In the genomic region with DNA sequence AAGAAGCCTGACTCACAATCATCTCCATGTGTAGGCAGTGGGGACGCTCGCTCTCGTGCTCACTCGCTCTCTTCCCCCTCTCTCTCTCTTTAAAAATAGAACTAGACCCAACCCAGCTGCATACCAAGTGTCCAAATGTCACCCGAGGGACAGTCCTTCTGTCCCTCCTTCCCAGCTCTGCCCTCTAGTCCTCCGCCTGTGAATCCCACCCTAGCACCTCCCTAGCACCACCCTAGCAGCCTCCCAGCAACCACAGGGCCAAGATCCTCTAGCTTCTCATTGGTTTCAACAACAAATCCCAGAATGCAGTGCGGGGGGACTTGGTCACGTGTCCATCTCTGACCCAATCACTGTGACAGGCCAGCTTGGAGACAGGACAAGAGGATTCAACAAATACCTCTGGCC, we compare ENCODE assay signal across 9 mouse cellular contexts. TPM values are rescaled to one million over a fixed set of nuclear protein-coding genes. Genes with fewer than 3 reads are reported as not detected.
DNase-seq lines count a peak whose midpoint lies in the region; ATAC-seq and TF ChIP-seq lines count a peak whose summit lies in the region.
"Had no signal": no experiment of that assay in that cellular context is flagged by ENCODE, and none has a peak within 500 bp of the region (broad histone marks: within the 10 kb centered on the region; RNA-seq: fewer than 3 reads in every experiment).

No protein-coding gene starts in this region.

- H3K9me3 ChIP-seq in hindbrain, postnatal 0 days (ENCODE audit: low read length) = no peaks in the 10 kb centered on the region
- H3K9me3 ChIP-seq in hindbrain, embryonic 14.5 days (ENCODE audit: control insufficient read depth, low read length) = no peaks in the 10 kb centered on the region
- H3K9me3 ChIP-seq in MEL (replicated peaks; ENCODE audit: insufficient read depth, low read length) = no peaks in the 10 kb centered on the region
- no peaks in the 10 kb centered on the region for H3K9me3 ChIP-seq in kidney, embryonic 16.5 days (ENCODE audit: low read length)
- H3K9me3 ChIP-seq: liver, embryonic 15.5 days had no signal

- H3K79me2 ChIP-seq in MEL (ENCODE audit: control insufficient read depth, insufficient read depth, low read length, poor library complexity) = no peaks in the 10 kb centered on the region

- WGBS in hindbrain, postnatal 0 days = 76% methylated on average over 8 of the region's 8 CpGs
- 70% methylated on average over 8 of the region's 8 CpGs for WGBS in hindbrain, embryonic 14.5 days
- WGBS in kidney, embryonic 16.5 days = 69% methylated on average over 8 of the region's 8 CpGs

- TF ChIP-seq EP300 in MEL (IDR thresholded peaks at IDR 0.05; ENCODE audit: low read depth in 1 of 2, low read length in 2 of 2) = no peak

- H3K4me1 ChIP-seq in hindbrain, postnatal 0 days (ENCODE audit: insufficient read depth, low read length) = 0 out of 2 replicates have a peak, but pooled peaks cover 13% of the 10 kb centered on the region
- H3K4me1 ChIP-seq in hindbrain, embryonic 14.5 days (replicated peaks; ENCODE audit: control insufficient read depth, insufficient read depth, low read length) = no peaks in the 10 kb centered on the region; the same call in 1 of the 2 replicates
- H3K4me1 ChIP-seq in MEL (ENCODE audit: control insufficient read depth in 1 of 2, insufficient read depth in 2 of 2, low read length in 2 of 2) = peaks cover 0 to 15% of the 10 kb centered on the region in 2 experiments; a peak in 2 of 4 replicates
- peaks cover 31% of the 10 kb centered on the region for H3K4me1 ChIP-seq in kidney, embryonic 16.5 days (ENCODE audit: insufficient read depth, low read length)

- no peak overlapping the region for H3K27ac ChIP-seq in hindbrain, postnatal 0 days
- no peak overlapping the region for H3K27ac ChIP-seq in hindbrain, embryonic 14.5 days
- no peak overlapping the region for H3K27ac ChIP-seq in MEL (ENCODE audit: control insufficient read depth, low read depth, low read length)
- H3K27ac ChIP-seq in kidney, embryonic 16.5 days (ENCODE audit: low read length) = no peak overlapping the region
- H3K27ac ChIP-seq: liver, embryonic 15.5 days had no signal

- no peaks in the 10 kb centered on the region for H3K36me3 ChIP-seq in hindbrain, postnatal 0 days (ENCODE audit: insufficient read depth, low read length)
- no peaks in the 10 kb centered on the region for H3K36me3 ChIP-seq in hindbrain, embryonic 14.5 days (replicated peaks; ENCODE audit: control insufficient read depth, insufficient read depth)
- no peaks in the 10 kb centered on the region; a peak in 2 of 4 replicates for H3K36me3 ChIP-seq in MEL (ENCODE audit: control insufficient read depth in 1 of 2, insufficient read depth in 2 of 2, low read length in 2 of 2)
- H3K36me3 ChIP-seq in kidney, embryonic 16.5 days (ENCODE audit: insufficient read depth, low read length) = no peaks in the 10 kb centered on the region
- H3K36me3 ChIP-seq: liver, embryonic 15.5 days had no signal

- no peaks in the 10 kb centered on the region for H3K27me3 ChIP-seq in hindbrain, postnatal 0 days (ENCODE audit: insufficient read depth, low read length)
- no peaks in the 10 kb centered on the region for H3K27me3 ChIP-seq in hindbrain, embryonic 14.5 days (ENCODE audit: control insufficient read depth, insufficient read depth, low read length)
- H3K27me3 ChIP-seq in MEL (ENCODE audit: control insufficient read depth in 1 of 2, insufficient read depth in 2 of 2, low read length in 2 of 2) = peaks cover 0 to 5% of the 10 kb centered on the region in 2 experiments; a peak in 2 of 4 replicates
- H3K27me3 ChIP-seq in kidney, embryonic 16.5 days (ENCODE audit: insufficient read depth, low read length) = no peaks in the 10 kb centered on the region

- H3K4me3 ChIP-seq in hindbrain, postnatal 0 days (ENCODE audit: low read length) = no peak overlapping the region
- no peak overlapping the region for H3K4me3 ChIP-seq in hindbrain, embryonic 14.5 days (replicated peaks; ENCODE audit: low read length)
- peak overlapping the region; percentile 44 to 45 for H3K4me3 ChIP-seq in MEL (ENCODE audit: control insufficient read depth in 1 of 2, insufficient read depth in 1 of 2, low read depth in 2 of 2, low read length in 2 of 2)
- H3K4me3 ChIP-seq in kidney, embryonic 16.5 days (ENCODE audit: low read length) = no peak overlapping the region
- H3K4me3 ChIP-seq: liver, embryonic 15.5 days had no signal

- no peak for TF ChIP-seq CTCF in hindbrain, postnatal 0 days (IDR thresholded peaks at IDR 0.05; ENCODE audit: low read depth)
- TF ChIP-seq CTCF in MEL (IDR thresholded peaks at IDR 0.05 in 2 of 3, conservative IDR thresholded peaks at IDR 0.05 in 1 of 3; ENCODE audit: control insufficient read depth in 1 of 3, insufficient read depth in 1 of 3, low read depth in 2 of 3, low read length in 3 of 3, poor library complexity in 1 of 3, severe bottlenecking in 1 of 3) = no peak

- TF ChIP-seq RAD21 in MEL (IDR thresholded peaks at IDR 0.05; ENCODE audit: low read depth, low read length) = no peak

- peak; percentile 34 for DNase-seq in hindbrain, postnatal 0 days (ENCODE audit: low spot score)
- DNase-seq in hindbrain, embryonic 14.5 days (ENCODE audit: low spot score) = no peak
- peak; percentile 86 for DNase-seq in MEL (ENCODE audit: low read depth, low spot score)
- peak; percentile 98 for DNase-seq in heart, adult 11 months
- DNase-seq in lung, postnatal 4 days = peak; percentile 64 to 70
- no peak for DNase-seq in cerebellum, postnatal 36 days
- DNase-seq in layer of hippocampus, postnatal 36 days = no peak

- peak in 1 of 2 experiments; percentile 63; a peak in 1 of 4 replicates for TF ChIP-seq POLR2A in MEL (IDR thresholded peaks at IDR 0.05; ENCODE audit: control insufficient read depth in 1 of 2, insufficient read depth in 1 of 2, low read depth in 1 of 2, low read length in 2 of 2, poor library complexity in 1 of 2)

- H3K9ac ChIP-seq in hindbrain, postnatal 0 days (replicated peaks; ENCODE audit: low read length) = no peak overlapping the region
- no peak overlapping the region for H3K9ac ChIP-seq in hindbrain, embryonic 14.5 days
- H3K9ac ChIP-seq in MEL (ENCODE audit: control insufficient read depth, low read depth, low read length, poor library complexity, severe bottlenecking) = peak overlapping the region; percentile 47
- H3K9ac ChIP-seq in kidney, embryonic 16.5 days (replicated peaks; ENCODE audit: low read length) = no peak overlapping the region
- H3K9ac ChIP-seq: liver, embryonic 15.5 days had no signal

- ATAC-seq in hindbrain, postnatal 0 days = peak; percentile 7; the same call in 1 of the 2 replicates
- ATAC-seq in hindbrain, embryonic 14.5 days (ENCODE audit: low FRiP score) = no peak
- no peak for ATAC-seq in kidney, embryonic 16.5 days (ENCODE audit: low FRiP score, low TSS enrichment)

- H3K4me2 ChIP-seq in hindbrain, postnatal 0 days (ENCODE audit: low read depth, low read length) = no peak overlapping the region
- no peak overlapping the region for H3K4me2 ChIP-seq in hindbrain, embryonic 14.5 days (replicated peaks)
- no peak overlapping the region for H3K4me2 ChIP-seq in kidney, embryonic 16.5 days (replicated peaks; ENCODE audit: low read depth, low read length)
- H3K4me2 ChIP-seq: liver, embryonic 15.5 days had no signal

TF ChIP-seq in MEL, 35 proteins besides CTCF, POLR2A, EP300 and RAD21:
- TF ChIP-seq CHD2 (IDR thresholded peaks at IDR 0.05; ENCODE audit: low read length) = no peak
- no peak for TF ChIP-seq UBTF (IDR thresholded peaks at IDR 0.05; ENCODE audit: borderline replicate concordance, insufficient read depth, low read depth, low read length)
- TF ChIP-seq MYC (IDR thresholded peaks at IDR 0.05; ENCODE audit: low read depth, low read length) = no peak
- TF ChIP-seq TBP (IDR thresholded peaks at IDR 0.05; ENCODE audit: low read depth, low read length) = no peak
- TF ChIP-seq ZNF384 (IDR thresholded peaks at IDR 0.05; ENCODE audit: low read depth, low read length) = no peak
- no peak; the same call in 1 of the 2 replicates for TF ChIP-seq ZMIZ1 (IDR thresholded peaks at IDR 0.05; ENCODE audit: low read depth, low read length)
- TF ChIP-seq POLR2AphosphoS2 (IDR thresholded peaks at IDR 0.05; ENCODE audit: low read length) = no peak
- TF ChIP-seq ZKSCAN1 (IDR thresholded peaks at IDR 0.05; ENCODE audit: low read depth, low read length) = no peak
- TF ChIP-seq SIN3A (IDR thresholded peaks at IDR 0.05; ENCODE audit: low read length) = no peak
- peak; percentile 83 for TF ChIP-seq MAX (IDR thresholded peaks at IDR 0.05; ENCODE audit: low read length)
- TF ChIP-seq USF2 (IDR thresholded peaks at IDR 0.05; ENCODE audit: borderline replicate concordance in 1 of 2, insufficient read depth in 1 of 2, low read depth in 1 of 2, low read length in 2 of 2) = peak; percentile 60 to 82; a peak in 3 of 4 replicates
- TF ChIP-seq TCF12 (IDR thresholded peaks at IDR 0.05; ENCODE audit: low read depth, low read length) = no peak
- peak; percentile 97 for TF ChIP-seq USF1 (IDR thresholded peaks at IDR 0.05; ENCODE audit: low read depth, low read length)
- peak; percentile 75 for TF ChIP-seq HCFC1 (IDR thresholded peaks at IDR 0.05; ENCODE audit: low read depth, low read length)

RNA-seq across cellular contexts. Expression of gene B4galt5, which starts 27.2 kb away (rescaled TPM):
- 60.5 and 67.5 TPM in 2 replicates for total RNA-seq in hindbrain, postnatal 0 days (2014; rRNA removed)
- polyA plus RNA-seq in hindbrain, postnatal 0 days (2015; fragmentation: Nextera tagmentation; extraction: Ambion mirVana) = 28.9 and 31.5 TPM in 2 replicates
- polyA plus RNA-seq in hindbrain, embryonic 14.5 days (2014; fragmentation: Nextera tagmentation; extraction: Ambion mirVana) = 24.7 and 33.3 TPM in 2 replicates
- 4.6 TPM in 2 replicates for total RNA-seq in MEL (2012; rRNA removed)
- 10 to 100 TPM in 1 of 2 experiments, 1 to 10 TPM in 1; 6.5 to 34.4 TPM for polyA plus RNA-seq in MEL (2012; ENCODE audit: insufficient read depth in 1 of 2, insufficient read length in 2 of 2, low read depth in 1 of 2, low replicate concordance in 2 of 2, missing spikeins in 1 of 2)
- 8.9 and 9.4 TPM in 2 replicates for polyA plus RNA-seq in kidney, embryonic 16.5 days (2015; fragmentation: Nextera tagmentation; extraction: Ambion mirVana)
- 10 to 100 TPM; 44.2 to 49.7 TPM for total RNA-seq in layer of hippocampus, postnatal 36 days (2021)

RNA-seq across cellular contexts. Expression of gene Slc9a8, which starts 45.4 kb away (rescaled TPM):
- 41.8 and 43.1 TPM in 2 replicates for total RNA-seq in hindbrain, postnatal 0 days (2014; rRNA removed)
- polyA plus RNA-seq in hindbrain, postnatal 0 days (2015; fragmentation: Nextera tagmentation; extraction: Ambion mirVana) = 17.4 and 17.9 TPM in 2 replicates
- polyA plus RNA-seq in hindbrain, embryonic 14.5 days (2014; fragmentation: Nextera tagmentation; extraction: Ambion mirVana) = 17.9 and 22.6 TPM in 2 replicates
- 15.6 and 16.7 TPM in 2 replicates for total RNA-seq in MEL (2012; rRNA removed)
- 10 to 100 TPM in 1 of 2 experiments, not detected in 1; 25.8 TPM for polyA plus RNA-seq in MEL (2012; ENCODE audit: insufficient read depth in 1 of 2, insufficient read length in 2 of 2, low read depth in 1 of 2, low replicate concordance in 2 of 2, missing spikeins in 1 of 2)
- 20.7 and 25.7 TPM in 2 replicates for polyA plus RNA-seq in kidney, embryonic 16.5 days (2015; fragmentation: Nextera tagmentation; extraction: Ambion mirVana)
- total RNA-seq in layer of hippocampus, postnatal 36 days (2021) = 10 to 100 TPM; 28.3 to 34.1 TPM

Comparison
In these comparisons a context has a peak if more than half of its experiments do, and no peak if none do; other contexts are left out.
1. DNase-seq: peak in hindbrain, postnatal 0 days (single experiment), MEL (single experiment), heart, adult 11 months (single experiment) and lung, postnatal 4 days (2 of 2); none in hindbrain, embryonic 14.5 days (single experiment), cerebellum, postnatal 36 days (0 of 2) and layer of hippocampus, postnatal 36 days (0 of 2).
2. H3K4me3 ChIP-seq: peak in MEL (2 of 2); none in hindbrain, postnatal 0 days (single experiment), hindbrain, embryonic 14.5 days (single experiment) and kidney, embryonic 16.5 days (single experiment).